Mouse (Mus musculus) liver, embryonic 14.5 days (tissue): ENCODE results near the gene Acad8. TPM values are rescaled to one million over a fixed set of nuclear protein-coding genes. Genes with fewer than 3 reads are reported as not detected.

Experiments
- ATAC-seq: fragments of 200-750 bp; cut with Nextera tagmentation; 2 replicates; pipeline ENCODE4 v1.8.0; 2017; ENCODE audit warnings: moderate number of reproducible peaks, mild to moderate bottlenecking, moderate library complexity; ENCODE audit not compliant: insufficient read depth
- DNase-seq, 3 experiments: peaks; one replicate each; pipeline ENCODE4 v3.0.0-alpha.2; 2012 to 2013; ENCODE audit warnings: low read depth in 3 of 3, low spot score in 3 of 3
- H3K27ac ChIP-seq: fragments of 300-500 bp; sonication (generic); 2 replicates; pipeline ENCODE4 v1.5.1; 2014; ENCODE audit warnings: moderate library complexity, mild to moderate bottlenecking, control low read depth, inconsistent platforms
- H3K27me3 ChIP-seq: fragments of 300-500 bp; sonication (generic); 2 replicates; pipeline ENCODE4 v1.6.1; 2014; ENCODE audit warnings: mild to moderate bottlenecking, low read length, moderate library complexity; ENCODE audit not compliant: control insufficient read depth, insufficient read depth
- H3K36me3 ChIP-seq: fragments of 300-500 bp; sonication (generic); replicated peaks from 2 replicates; pipeline ENCODE4 v1.6.1; 2014; ENCODE audit warnings: low read depth; ENCODE audit not compliant: control insufficient read depth, insufficient read depth
- H3K4me1 ChIP-seq, 2 experiments: fragments of 200-500 bp in 1 of 2; fragments of 300-500 bp in 1 of 2; sonication (generic) in 1 of 2; replicated peaks; 2 replicates each; pipeline ENCODE4 v1.6.1; 2012 to 2014; ENCODE audit warnings: antibody characterized with exemption in 1 of 2, inconsistent platforms in 1 of 2, low read length in 1 of 2; ENCODE audit not compliant: control insufficient read depth in 2 of 2, insufficient read depth in 2 of 2
- H3K4me2 ChIP-seq: fragments of 300-500 bp; sonication (generic); 2 replicates; pipeline ENCODE4 v1.6.1; 2014; ENCODE audit warnings: low read depth, mild to moderate bottlenecking, control low read depth, moderate library complexity
- H3K4me3 ChIP-seq, 2 experiments: fragments of 200-500 bp in 1 of 2; fragments of 300-500 bp in 1 of 2; sonication (generic) in 1 of 2; 2 replicates each; pipeline ENCODE4 v1.5.1; 2012 to 2014; ENCODE audit warnings: low read depth in 2 of 2, low read length in 2 of 2, mild to moderate bottlenecking in 2 of 2, control low read depth in 1 of 2, inconsistent platforms in 1 of 2, moderate library complexity in 1 of 2; ENCODE audit not compliant: insufficient read depth in 1 of 2
- H3K9ac ChIP-seq: fragments of 300-500 bp; sonication (generic); replicated peaks from 2 replicates; pipeline ENCODE4 v1.6.1; 2014; ENCODE audit warnings: mild to moderate bottlenecking, control low read depth, moderate library complexity
- H3K9me3 ChIP-seq: fragments of 300-500 bp; sonication (generic); 2 replicates; pipeline ENCODE4 v1.6.1; 2016; ENCODE audit warnings: low read length, mixed read lengths; ENCODE audit not compliant: control insufficient read depth
- CTCF ChIP-seq: IDR thresholded peaks from 2 replicates; pipeline ENCODE4 v1.5.1; 2016; ENCODE audit warnings: antibody characterized with exemption, low read depth, control low read depth
- EP300 ChIP-seq: IDR thresholded peaks from 2 replicates; pipeline ENCODE4 v1.6.1; 2016; ENCODE audit warnings: antibody characterized with exemption, low read depth
- WGBS: fragments of 180-500 bp; shearing (Covaris S2); extraction: QIAGEN DNeasy Blood & Tissue Kit; methylation state at CpG from one replicate; pipeline ENCODE4 v1.1.7; 2014; ENCODE audit not compliant: insufficient replicate concordance; 5-methylcytosine and 5-hydroxymethylcytosine counted together
- polyA plus RNA-seq, 2 experiments: library from polyadenylated mRNA; depleted of rRNA in 1 of 2; stranded (reverse) in 1 of 2; unstranded in 1 of 2; fragments of >200 nt; fragmentation: Nextera tagmentation in 1 of 2; extraction: Ambion mirVana in 1 of 2; gene quantifications; 2 replicates each; pipeline versions ENCODE4 v1.2.1 to v1.2.3; 2012 to 2014

Acad8 gene
- 5.5 and 8.1 TPM in 2 replicates for polyA plus RNA-seq (2012; rRNA removed)
- 8.7 and 11.1 TPM in 2 replicates for polyA plus RNA-seq (2014; fragmentation: Nextera tagmentation; extraction: Ambion mirVana)

GRCm38 (mm10) chr9:26999461-27000395 lies at the start of gene Acad8, which contains the start of gene Thyn1:
Acad8 (minus strand) TSS chr9:26999566.
Thyn1 (plus strand) TSS chr9:26999710.
- no peak for TF ChIP-seq EP300
- no peak for TF ChIP-seq CTCF
- Histone ChIP-seq H3K4me2 (peak within 1 kb of the TSS; percentile 94), H3K27me3 (no peaks in the 10 kb centered on the region), H3K4me1 (peaks cover 6 to 18% of the 10 kb centered on the region in 2 experiments), H3K4me3 (peak within 1 kb of the TSS; percentile 76 to 87), H3K27ac (no peak within 1 kb of the TSS), H3K9me3 (no peaks in the 10 kb centered on the region), H3K9ac (peak within 1 kb of the TSS; percentile 80), H3K36me3 (peaks cover 3% of the 10 kb centered on the region; the same call in 1 of the 2 replicates)
- DNase-seq, result peak; percentile 91 to 95 (median 93)
- ATAC-seq, result peak; percentile 98
- under 1% methylated on average over 35 of the region's 35 CpGs for WGBS

- H3K4me2 ChIP-seq, result no peak overlapping the region
- no peaks in the 10 kb centered on the region for H3K9me3 ChIP-seq
- TF ChIP-seq EP300 (no peak), CTCF (no peak)
- no peaks in the 10 kb centered on the region for H3K27me3 ChIP-seq
- no peak overlapping the region for H3K4me3 ChIP-seq
- ATAC-seq, result no peak
- no peak overlapping the region for H3K9ac ChIP-seq
- no peak for DNase-seq
- WGBS, result 80% methylated on average over 5 of the region's 5 CpGs
- peaks cover 91% of the 10 kb centered on the region for H3K36me3 ChIP-seq
- H3K27ac ChIP-seq, result no peak overlapping the region
- no peaks in the 10 kb centered on the region for H3K4me1 ChIP-seq
These were observed 44.5 kb upstream of the Acad8 start for GRCm38 (mm10) chr9:27043892-27044291.

- peak; percentile 26 for ATAC-seq
- Histone ChIP-seq H3K4me2 (peak overlapping the region; percentile 89), H3K36me3 (no peaks in the 10 kb centered on the region; the same call in 1 of the 2 replicates), H3K4me3 (peak overlapping the region; percentile 85 to 93), H3K27ac (peak overlapping the region; percentile 52), H3K9ac (peak overlapping the region; percentile 91), H3K9me3 (no peaks in the 10 kb centered on the region), H3K4me1 (peaks cover 19 to 21% of the 10 kb centered on the region in 2 experiments; a peak in 3 of 4 replicates), H3K27me3 (no peaks in the 10 kb centered on the region)
- TF ChIP-seq CTCF, result no peak
- DNase-seq, result no peak
- WGBS, result under 1% methylated on average over 17 of the region's 17 CpGs
These were observed 31.4 kb upstream of the Acad8 start for GRCm38 (mm10) chr9:27030763-27031100.

DNA sequence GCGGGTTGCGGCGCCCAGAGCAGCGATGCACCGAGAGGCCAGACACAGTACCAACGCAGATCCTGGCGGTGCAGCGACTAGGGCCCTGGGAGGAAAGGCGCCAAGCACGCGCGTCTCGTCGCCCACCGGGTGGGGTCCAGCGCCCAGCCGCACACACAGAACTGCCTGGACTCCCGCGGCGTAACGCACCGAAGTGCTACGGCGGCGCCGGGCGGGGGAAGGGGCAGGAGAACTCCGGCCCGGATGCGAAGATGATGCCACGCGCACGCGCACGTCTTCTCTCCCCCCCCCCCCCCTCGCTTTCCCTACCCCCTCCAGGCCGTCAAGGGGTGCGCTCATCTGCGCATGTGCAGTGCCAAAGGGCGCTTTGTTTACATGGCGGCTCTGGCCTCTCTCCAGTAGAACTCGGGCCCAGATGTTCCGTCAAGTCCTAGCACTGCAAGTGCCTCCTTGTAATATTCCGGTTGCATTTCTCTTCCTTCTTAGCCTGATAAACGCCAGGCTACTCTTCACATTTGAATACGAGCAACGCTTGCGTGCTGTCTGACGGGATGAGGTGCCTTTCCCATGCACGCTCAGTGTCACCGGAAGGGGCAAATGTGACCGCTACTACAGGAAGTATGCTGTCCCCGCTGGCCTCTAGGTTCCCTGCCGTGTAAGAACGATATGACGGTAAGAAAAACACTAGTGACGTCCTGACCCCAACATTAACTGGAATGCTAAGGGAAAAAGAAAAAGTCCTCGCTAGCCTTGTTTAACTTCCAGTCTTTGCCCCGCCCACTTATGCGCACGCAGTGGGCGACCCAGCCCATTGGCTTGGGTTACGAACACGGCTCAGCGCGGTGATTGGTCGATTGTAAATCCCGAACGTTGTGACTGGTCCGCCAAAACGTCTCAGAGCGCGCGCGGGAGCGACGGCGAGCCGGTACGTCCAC lies 30.7 kb upstream of the Acad8 start, which contains the start of the genes Vps26b and Ncapd3:
Vps26b (minus strand) TSS at position 238 of the 935 bp plus-strand sequence.
Ncapd3 (plus strand) TSS at position 348 of the 935 bp plus-strand sequence.
- peak; percentile 96 to 97 (median 96) for DNase-seq
- WGBS, result under 1% methylated on average over 78 of the region's 80 CpGs
- peaks cover 19 to 21% of the 10 kb centered on the region in 2 experiments; a peak in 3 of 4 replicates for H3K4me1 ChIP-seq
- H3K9me3 ChIP-seq, result no peaks in the 10 kb centered on the region
- peak within 1 kb of the TSS; percentile 91 to 93 for H3K4me3 ChIP-seq
- TF ChIP-seq CTCF, result peak; percentile 39
- no peak for TF ChIP-seq EP300
- H3K4me2 ChIP-seq, result peak within 1 kb of the TSS; percentile 89
- no peaks in the 10 kb centered on the region for H3K27me3 ChIP-seq
- H3K27ac ChIP-seq, result peak within 1 kb of the TSS; percentile 52
- H3K9ac ChIP-seq, result peak within 1 kb of the TSS; percentile 92
- H3K36me3 ChIP-seq, result no peaks in the 10 kb centered on the region; the same call in 1 of the 2 replicates
- ATAC-seq, result peak; percentile 92
